In genomic region chr9:80164611-80165474, GRCm38 (mm10) we compare ENCODE assay signal across 8 mouse cellular contexts. TPM values are rescaled to one million over a fixed set of nuclear protein-coding genes. Genes with fewer than 3 reads are reported as not detected.
DNase-seq lines count a peak whose midpoint lies in the region; ATAC-seq and TF ChIP-seq lines count a peak whose summit lies in the region.

Gene Myo6 (plus strand): TSS chr9:80165031.

- H3K79me3 ChIP-seq in C2C12 (ENCODE audit: low read depth) = no peaks in the 10 kb centered on the region

- peak within 1 kb of the TSS; percentile 81 for H3K9ac ChIP-seq in kidney, embryonic 15.5 days
- peak within 1 kb of the TSS; percentile 77 for H3K9ac ChIP-seq in limb, embryonic 15.5 days
- H3K9ac ChIP-seq in midbrain, postnatal 0 days (replicated peaks; ENCODE audit: low read length, poor library complexity, severe bottlenecking) = peak within 1 kb of the TSS; percentile 61

- H3K79me2 ChIP-seq in C2C12 (ENCODE audit: control insufficient read depth, insufficient read depth) = no peaks in the 10 kb centered on the region

- no peaks in the 10 kb centered on the region for H3K36me3 ChIP-seq in C2C12 (ENCODE audit: control insufficient read depth, insufficient read depth)
- H3K36me3 ChIP-seq in heart, embryonic 10.5 days = no peaks in the 10 kb centered on the region
- H3K36me3 ChIP-seq in kidney, embryonic 15.5 days = no peaks in the 10 kb centered on the region
- no peaks in the 10 kb centered on the region for H3K36me3 ChIP-seq in limb, embryonic 15.5 days
- no peaks in the 10 kb centered on the region for H3K36me3 ChIP-seq in midbrain, postnatal 0 days (ENCODE audit: insufficient read depth, low read length)

- no peak for TF ChIP-seq CTCF in C2C12 (IDR thresholded peaks at IDR 0.05; ENCODE audit: control insufficient read depth, insufficient read depth, insufficient read length)
- no peak for TF ChIP-seq CTCF in brain, embryonic 14.5 days (IDR thresholded peaks at IDR 0.05; ENCODE audit: borderline replicate concordance, extremely low read depth, insufficient read depth, insufficient read length)
- TF ChIP-seq CTCF in midbrain, postnatal 0 days (IDR thresholded peaks at IDR 0.05) = no peak

- peak within 1 kb of the TSS; percentile 95 for H3K27ac ChIP-seq in heart, embryonic 10.5 days
- peak within 1 kb of the TSS; percentile 88 for H3K27ac ChIP-seq in kidney, embryonic 15.5 days
- peak within 1 kb of the TSS; percentile 88 for H3K27ac ChIP-seq in limb, embryonic 15.5 days
- H3K27ac ChIP-seq in midbrain, postnatal 0 days (ENCODE audit: low read depth, low read length) = peak within 1 kb of the TSS; percentile 77

- peak within 1 kb of the TSS; percentile 34 for H3K4me3 ChIP-seq in C2C12 (ENCODE audit: insufficient read depth, poor library complexity, severe bottlenecking)
- H3K4me3 ChIP-seq in heart, embryonic 10.5 days = peak within 1 kb of the TSS; percentile 88
- H3K4me3 ChIP-seq in kidney, embryonic 15.5 days (replicated peaks) = peak within 1 kb of the TSS; percentile 76
- peak within 1 kb of the TSS; percentile 87 for H3K4me3 ChIP-seq in limb, embryonic 15.5 days
- peak within 1 kb of the TSS; percentile 80 for H3K4me3 ChIP-seq in midbrain, postnatal 0 days (ENCODE audit: low read depth, low read length)

- H3K4me1 ChIP-seq in heart, embryonic 10.5 days = peaks cover 9% of the 10 kb centered on the region; the same call in 1 of the 2 replicates
- H3K4me1 ChIP-seq in kidney, embryonic 15.5 days = peaks cover 9% of the 10 kb centered on the region
- H3K4me1 ChIP-seq in limb, embryonic 15.5 days = peaks cover 5% of the 10 kb centered on the region
- H3K4me1 ChIP-seq in midbrain, postnatal 0 days (ENCODE audit: insufficient read depth, low read length) = no peaks in the 10 kb centered on the region

- WGBS in heart, embryonic 10.5 days = under 1% methylated on average over 69 of the region's 69 CpGs
- under 1% methylated on average over 69 of the region's 69 CpGs for WGBS in kidney, embryonic 15.5 days
- WGBS in limb, embryonic 15.5 days = under 1% methylated on average over 69 of the region's 69 CpGs
- 1% methylated on average over 64 of the region's 69 CpGs for WGBS in midbrain, postnatal 0 days

- peak within 1 kb of the TSS; percentile 88 for H3K4me2 ChIP-seq in kidney, embryonic 15.5 days
- peak within 1 kb of the TSS; percentile 79 for H3K4me2 ChIP-seq in limb, embryonic 15.5 days
- H3K4me2 ChIP-seq in midbrain, postnatal 0 days (ENCODE audit: low read depth, low read length, poor library complexity, severe bottlenecking) = peak within 1 kb of the TSS; percentile 74

- no peaks in the 10 kb centered on the region for H3K9me3 ChIP-seq in heart, embryonic 10.5 days
- no peaks in the 10 kb centered on the region for H3K9me3 ChIP-seq in kidney, embryonic 15.5 days (replicated peaks)
- no peaks in the 10 kb centered on the region for H3K9me3 ChIP-seq in limb, embryonic 15.5 days
- H3K9me3 ChIP-seq in midbrain, postnatal 0 days (ENCODE audit: low read length) = no peaks in the 10 kb centered on the region

- DNase-seq in brain, embryonic 14.5 days (ENCODE audit: low read depth) = peak; percentile 96
- peak; percentile 99 for DNase-seq in heart, embryonic 10.5 days (ENCODE audit: low spot score)
- peak; percentile 92 for DNase-seq in midbrain, postnatal 0 days (ENCODE audit: low spot score)
- peak; percentile 78 to 91 for DNase-seq in spleen, postnatal 10 days (ENCODE audit: low spot score in 2 of 2)

- ATAC-seq in erythroblast, adult 5-6 weeks (replicated peaks; ENCODE audit: low FRiP score, poor library complexity, severe bottlenecking) = peak; percentile 95
- peak; percentile 98 for ATAC-seq in kidney, embryonic 15.5 days (replicated peaks; ENCODE audit: low FRiP score)
- peak; percentile 96 for ATAC-seq in limb, embryonic 15.5 days (ENCODE audit: insufficient number of reproducible peaks, low FRiP score, low TSS enrichment, low read depth)
- ATAC-seq in midbrain, postnatal 0 days (ENCODE audit: low FRiP score) = peak; percentile 98

- H3K27me3 ChIP-seq in C2C12 (ENCODE audit: control insufficient read depth, insufficient read depth, insufficient read length) = no peaks in the 10 kb centered on the region
- no peaks in the 10 kb centered on the region for H3K27me3 ChIP-seq in heart, embryonic 10.5 days (ENCODE audit: insufficient read depth, poor library complexity, severe bottlenecking)
- no peaks in the 10 kb centered on the region for H3K27me3 ChIP-seq in kidney, embryonic 15.5 days
- H3K27me3 ChIP-seq in limb, embryonic 15.5 days = no peaks in the 10 kb centered on the region
- H3K27me3 ChIP-seq in midbrain, postnatal 0 days (ENCODE audit: insufficient read depth, low read length) = no peaks in the 10 kb centered on the region

- TF ChIP-seq POLR2A in brain, embryonic 14.5 days (IDR thresholded peaks at IDR 0.05; ENCODE audit: borderline replicate concordance, extremely low read depth, insufficient read depth, insufficient read length, poor library complexity, severe bottlenecking) = peak; percentile 67; the same call in 1 of the 2 replicates

- H3ac ChIP-seq in C2C12 (ENCODE audit: control insufficient read depth, insufficient read length, low read depth) = peak within 1 kb of the TSS; percentile 90

TF ChIP-seq in C2C12, 6 proteins besides CTCF, POLR2A, EP300 and RAD21:
- TF ChIP-seq FOSL1 (IDR thresholded peaks at IDR 0.05; ENCODE audit: insufficient read depth, low read length, poor library complexity, severe bottlenecking) (no peak), MAX (IDR thresholded peaks at IDR 0.05) (no peak), CEBPB (IDR thresholded peaks at IDR 0.05; ENCODE audit: low read depth) (no peak), MYOG (IDR thresholded peaks at IDR 0.05; ENCODE audit: control insufficient read depth, extremely low read depth, insufficient read length) (no peak), USF1 (IDR thresholded peaks at IDR 0.05; ENCODE audit: low read depth) (no peak), MYOD1 (IDR thresholded peaks at IDR 0.05; ENCODE audit: control insufficient read depth, insufficient read length, low read depth) (no peak)

RNA-seq across cellular contexts. Expression of gene Myo6, which starts in this region (rescaled TPM):
- 1.3 TPM for polyA plus RNA-seq in C2C12 (2012; fragmentation: generic; extraction: Trizol)
- 8.7 and 17.1 TPM in 2 replicates for polyA plus RNA-seq in brain, embryonic 14.5 days (2012; rRNA removed)
- 0.21 and 0.38 TPM in 2 replicates for total RNA-seq in erythroblast, adult 5-6 weeks (2015; ENCODE audit: low replicate concordance)
- 0.51 and 2.1 TPM in 2 replicates for total RNA-seq in erythroblast, adult 5-6 weeks (2017; ENCODE audit: low replicate concordance)
- 9.8 and 15.1 TPM in 2 replicates for polyA plus RNA-seq in heart, embryonic 10.5 days (2016; fragmentation: Nextera tagmentation; extraction: Ambion mirVana)
- 54.0 and 56.7 TPM in 2 replicates for polyA plus RNA-seq in kidney, embryonic 15.5 days (2015; fragmentation: Nextera tagmentation; extraction: Ambion mirVana)
- 12.1 and 12.4 TPM in 2 replicates for polyA plus RNA-seq in limb, embryonic 15.5 days (2015; fragmentation: Nextera tagmentation; extraction: Ambion mirVana)
- 44.6 and 66.6 TPM in 2 replicates for total RNA-seq in midbrain, postnatal 0 days (2014; rRNA removed)
- 24.6 and 25.5 TPM in 2 replicates for polyA plus RNA-seq in midbrain, postnatal 0 days (2015; fragmentation: Nextera tagmentation; extraction: Ambion mirVana)

Comparison
In these comparisons a context has a peak if more than half of its experiments do, and no peak if none do; other contexts are left out.
1. Peak in every context shown above with its lines: DNase-seq, ATAC-seq, H3K4me3 ChIP-seq and H3K27ac ChIP-seq.
2. RNA of gene Myo6 (total RNA-seq): 44.6 to 66.6 TPM in midbrain, postnatal 0 days; 0.21 to 2.1 TPM in erythroblast, adult 5-6 weeks; every median in the first group is over 10 times any median in the second.
3. H3K4me3 ChIP-seq: peak in every context shown above with its lines; median percentile 88 in heart, embryonic 10.5 days; 87 in limb, embryonic 15.5 days; 80 in midbrain, postnatal 0 days; 76 in kidney, embryonic 15.5 days; 34 in C2C12.